Mouse (Mus musculus) E14TG2a.4 (cell line): Measurements from ENCODE around the gene Eif3m.

Source experiments
- CTCF ChIP-seq: conservative IDR thresholded peaks from 2 replicates; pipeline ENCODE4 v1.5.1; 2014; ENCODE audit warnings: low read length
- NANOG ChIP-seq: IDR thresholded peaks from 2 replicates; pipeline ENCODE4 v1.6.1; 2014; ENCODE audit warnings: borderline replicate concordance, low read length, mixed read lengths
- POU5F1 ChIP-seq: IDR thresholded peaks from 2 replicates; pipeline ENCODE4 v1.6.1; 2014; ENCODE audit warnings: low read length, borderline replicate concordance

- TF ChIP-seq CTCF (no peak), NANOG (no peak), POU5F1 (no peak)
Measured at GRCm38 (mm10) chr2:105017802-105018201, 922 bp upstream of the Eif3m start.
